Mouse (Mus musculus): ENCODE results near the gene Ppil2.

The Ppil2 gene

GRCm38 (mm10) chr16:17102630-17103220 is 8.3 kb downstream of the Ppil2 start:
- no peak for DNase-seq (ENCODE audit: low spot score in 2 of 2)

- DNase-seq (ENCODE audit: low spot score in 2 of 2), result no peak
Measured at GRCm38 (mm10) chr16:17096938-17097337, 14.1 kb downstream of the Ppil2 start.

- DNase-seq (ENCODE audit: low spot score in 2 of 2), result no peak
Measured at GRCm38 (mm10) chr16:17088346-17088745, 22.7 kb downstream of the Ppil2 start.

GRCm38 (mm10) chr16:17086669-17087193 is 24.3 kb downstream of the Ppil2 start:
- no peak for DNase-seq (ENCODE audit: low spot score in 2 of 2)

- DNase-seq (ENCODE audit: low spot score in 2 of 2), result no peak
Measured at GRCm38 (mm10) chr16:17086241-17086640, 24.8 kb downstream of the Ppil2 start.

GRCm38 (mm10) chr16:17085636-17086035 is 25.4 kb downstream of the Ppil2 start:
- peak in 1 of 2 experiments; percentile 10 for DNase-seq (ENCODE audit: low spot score in 2 of 2)

- no peak for DNase-seq (ENCODE audit: low spot score in 2 of 2)
Measured at GRCm38 (mm10) chr16:17082121-17082792, 28.8 kb downstream of the Ppil2 start.

- no peak for DNase-seq (ENCODE audit: low spot score in 2 of 2)
Measured at GRCm38 (mm10) chr16:17078101-17078500, 33.0 kb downstream of the Ppil2 start.

GRCm38 (mm10) chr16:17076869-17077268 is 34.2 kb downstream of the Ppil2 start:
- DNase-seq (ENCODE audit: low spot score in 2 of 2), result no peak

- DNase-seq (ENCODE audit: low spot score in 2 of 2), result no peak
Measured at GRCm38 (mm10) chr16:17076301-17076700, 34.8 kb downstream of the Ppil2 start.

- no peak for DNase-seq (ENCODE audit: low spot score in 2 of 2)
Measured at GRCm38 (mm10) chr16:17073000-17073399, 38.1 kb downstream of the Ppil2 start.

- no peak for DNase-seq (ENCODE audit: low spot score in 2 of 2)
Measured at GRCm38 (mm10) chr16:17070716-17071115, 40.3 kb downstream of the Ppil2 start.

- peak; percentile 73 to 76 for DNase-seq (ENCODE audit: low spot score in 2 of 2)
Measured at GRCm38 (mm10) chr16:17069511-17070443, 41.3 kb downstream of the Ppil2 start, which contains the start of gene Ypel1. Gene Ypel1, plus strand, starts transcription at chr16:17069696.

GRCm38 (mm10) chr16:17067552-17067951 is 43.5 kb downstream of the Ppil2 start:
- no peak for DNase-seq (ENCODE audit: low spot score in 2 of 2)

- no peak for DNase-seq (ENCODE audit: low spot score in 2 of 2)
Measured at GRCm38 (mm10) chr16:17062338-17062737, 48.7 kb downstream of the Ppil2 start.

- no peak for DNase-seq (ENCODE audit: low spot score in 2 of 2)
Measured at GRCm38 (mm10) chr16:17055584-17055983, 55.5 kb downstream of the Ppil2 start.

GRCm38 (mm10) chr16:17053903-17054302 is 57.2 kb downstream of the Ppil2 start:
- DNase-seq (ENCODE audit: low spot score in 2 of 2), result no peak

- DNase-seq (ENCODE audit: low spot score in 2 of 2), result no peak
Measured at GRCm38 (mm10) chr16:17052087-17052486, 59.0 kb downstream of the Ppil2 start.

GRCm38 (mm10) chr16:17049886-17050285 is 61.2 kb downstream of the Ppil2 start:
- DNase-seq (ENCODE audit: low spot score in 2 of 2), result no peak

GRCm38 (mm10) chr16:17045287-17045686 is 65.8 kb downstream of the Ppil2 start:
- DNase-seq (ENCODE audit: low spot score in 2 of 2), result no peak

- DNase-seq (ENCODE audit: low spot score in 2 of 2), result no peak
Measured at GRCm38 (mm10) chr16:17044320-17044719, 66.7 kb downstream of the Ppil2 start.

GRCm38 (mm10) chr16:17041417-17041816 is 69.6 kb downstream of the Ppil2 start:
- DNase-seq (ENCODE audit: low spot score in 2 of 2), result no peak
